In genomic region chr6:47957816-47958215, GRCm38 (mm10) we compare ENCODE assay signal across 23 mouse cellular contexts.
"Had no signal": no experiment of that assay in that cellular context is flagged by ENCODE, and none has a peak within 500 bp of the region (broad histone marks: within the 10 kb centered on the region; RNA-seq: fewer than 3 reads in every experiment).

No protein-coding gene starts in this region.

- H3K36me3 ChIP-seq: heart, embryonic 15.5 days had no signal

- H3K27ac ChIP-seq: heart, embryonic 13.5 days; heart, embryonic 15.5 days; hindbrain, embryonic 13.5 days; hindbrain, embryonic 15.5 days; hindbrain, postnatal 0 days; kidney, embryonic 15.5 days; kidney, postnatal 0 days; limb, embryonic 13.5 days; limb, embryonic 15.5 days; liver, embryonic 12.5 days; liver, embryonic 14.5 days had no signal

- DNase-seq: gastrocnemius, postnatal 14 days; heart, adult 18-20 months; heart, postnatal 14 days; heart, postnatal 36 days; kidney, adult 11 months; kidney, adult 2 months; kidney, adult 9 months; kidney, postnatal 14 days; kidney, postnatal 36 days; layer of hippocampus, adult 9-11 months; layer of hippocampus, postnatal 36 days; left cerebral cortex, postnatal 4 days had no signal

- H3K9ac ChIP-seq: heart, embryonic 13.5 days; heart, embryonic 15.5 days; hindbrain, embryonic 13.5 days; hindbrain, embryonic 15.5 days; kidney, embryonic 15.5 days; limb, embryonic 13.5 days; limb, embryonic 15.5 days; liver, embryonic 12.5 days; liver, embryonic 14.5 days had no signal

- H3K4me3 ChIP-seq: heart, embryonic 13.5 days; heart, embryonic 15.5 days; hindbrain, embryonic 13.5 days; hindbrain, embryonic 15.5 days; kidney, embryonic 15.5 days; limb, embryonic 13.5 days; limb, embryonic 15.5 days; liver, embryonic 12.5 days had no signal

- H3K27me3 ChIP-seq: hindbrain, embryonic 13.5 days; hindbrain, embryonic 15.5 days; kidney, embryonic 15.5 days; limb, embryonic 13.5 days; limb, embryonic 15.5 days; liver, embryonic 12.5 days had no signal
